In the genomic region with DNA sequence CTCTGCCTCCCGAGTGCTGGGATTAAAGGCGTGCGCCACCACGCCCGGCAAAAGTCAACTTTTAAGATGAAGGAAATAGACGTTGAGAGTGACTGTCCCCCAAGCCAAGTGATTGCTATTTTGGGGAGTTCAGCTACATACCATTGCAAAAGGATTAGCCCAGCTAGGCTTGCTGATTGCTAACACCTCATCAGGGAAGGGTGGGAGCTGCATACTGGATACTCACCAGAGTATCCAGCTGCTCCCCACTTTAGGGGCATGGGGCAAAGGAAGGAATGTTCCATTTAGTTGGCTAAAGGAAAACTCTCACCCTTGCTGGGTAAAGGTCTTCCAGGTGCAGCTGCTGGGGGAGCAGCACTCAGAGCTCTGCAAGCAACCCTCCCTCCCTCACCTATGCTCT, we compare ENCODE assay signal across 22 mouse cellular contexts. TPM values are rescaled to one million over a fixed set of nuclear protein-coding genes. Genes with fewer than 3 reads are reported as not detected.
DNase-seq lines count a peak whose midpoint lies in the region; ATAC-seq and TF ChIP-seq lines count a peak whose summit lies in the region.
"Had no signal": no experiment of that assay in that cellular context is flagged by ENCODE, and none has a peak within 500 bp of the region (broad histone marks: within the 10 kb centered on the region; RNA-seq: fewer than 3 reads in every experiment).

No protein-coding gene starts in this region.

- H3K36me3 ChIP-seq in lung, postnatal 0 days (ENCODE audit: insufficient read depth, low read length) = peaks cover 58% of the 10 kb centered on the region; the same call in 1 of the 2 replicates

- peak; percentile 62 for DNase-seq in lung, postnatal 0 days (ENCODE audit: low spot score)
- DNase-seq in lung, postnatal 14 days = no peak
- peak; percentile 44 for DNase-seq in lung, postnatal 10 days
- no peak for DNase-seq in lung, adult 2 months
- peak; percentile 18 for DNase-seq in lung, postnatal 36 days
- no peak for DNase-seq in lung, postnatal 25 days (ENCODE audit: low spot score)
- DNase-seq in lung, postnatal 4 days = peak; percentile 18 to 57
- no peak for DNase-seq in lung, adult 18-20 months
- DNase-seq: adrenal gland, adult 2 months; adrenal gland, adult 8-10 months; adrenal gland, postnatal 10 days; adrenal gland, postnatal 14 days; adrenal gland, postnatal 25 days; adrenal gland, postnatal 36 days; B cell, adult 2 months; cerebellum, adult 11 months; cerebellum, adult 11-12 months had no signal

- H3K9me3 ChIP-seq in lung, postnatal 0 days (ENCODE audit: low read length) = no peaks in the 10 kb centered on the region
- H3K9me3 ChIP-seq: G1E had no signal

- ATAC-seq in lung, postnatal 0 days = peak; percentile 86
- ATAC-seq: activated CD4-positive, CD25-positive, alpha-beta regulatory T cell, adult 4 months; CD4-positive, CD25-positive, alpha-beta regulatory T cell, adult 4 months; Patski had no signal

- no peak overlapping the region for H3K27ac ChIP-seq in lung, postnatal 0 days (ENCODE audit: low read length)

- WGBS in lung, postnatal 0 days = 84% methylated on average over 6 of the region's 6 CpGs
- 82% methylated on average over 6 of the region's 6 CpGs for WGBS in lung, adult 2 months

- H3K4me2 ChIP-seq in lung, postnatal 0 days (replicated peaks; ENCODE audit: low read depth, low read length) = no peak overlapping the region

- peak; percentile 22; the same call in 1 of the 2 replicates for TF ChIP-seq EP300 in lung, postnatal 0 days (IDR thresholded peaks at IDR 0.05)

- no peak overlapping the region for H3K9ac ChIP-seq in lung, postnatal 0 days (replicated peaks; ENCODE audit: low read depth)

- H3K27me3 ChIP-seq in lung, postnatal 0 days (replicated peaks; ENCODE audit: insufficient read depth, low read length) = no peaks in the 10 kb centered on the region
- H3K27me3 ChIP-seq: CH12.LX, Patski had no signal

- H3K4me3 ChIP-seq in lung, postnatal 0 days (ENCODE audit: low read depth, low read length) = no peak overlapping the region
- no peak overlapping the region for H3K4me3 ChIP-seq in lung, adult 2 months (replicated peaks; ENCODE audit: extremely low read depth, low read depth, low read length)

- TF ChIP-seq POLR2A in lung, adult 2 months (IDR thresholded peaks at IDR 0.05; ENCODE audit: borderline replicate concordance, extremely low read depth, low read depth, low read length) = no peak

- no peak for TF ChIP-seq CTCF in lung, postnatal 0 days (IDR thresholded peaks at IDR 0.05)
- TF ChIP-seq CTCF in lung, adult 2 months (IDR thresholded peaks at IDR 0.05; ENCODE audit: insufficient read depth, low read length) = no peak

- no peaks in the 10 kb centered on the region; the same call in 1 of the 2 replicates for H3K4me1 ChIP-seq in lung, postnatal 0 days (ENCODE audit: insufficient read depth, low read depth, low read length)
- H3K4me1 ChIP-seq in lung, adult 2 months (ENCODE audit: control insufficient read depth, insufficient read depth, low read length) = no peaks in the 10 kb centered on the region

RNA-seq across cellular contexts. Expression of gene Eaf1, which starts 6.1 kb away (rescaled TPM):
- polyA plus RNA-seq in lung, postnatal 0 days (2015; fragmentation: Nextera tagmentation; extraction: Ambion mirVana) = 10.0 and 11.3 TPM in 2 replicates
- polyA plus RNA-seq in lung, adult 2 months (2012; rRNA removed) = 38.1 and 48.4 TPM in 2 replicates

RNA-seq across cellular contexts. Expression of gene Mettl6, which starts 6.8 kb away (rescaled TPM):
- 40.9 and 49.1 TPM in 2 replicates for polyA plus RNA-seq in lung, postnatal 0 days (2015; fragmentation: Nextera tagmentation; extraction: Ambion mirVana)
- polyA plus RNA-seq in lung, adult 2 months (2012; rRNA removed) = 5.4 and 10.2 TPM in 2 replicates

RNA-seq across cellular contexts. Expression of gene Sh3bp5, which starts 52.2 kb away (rescaled TPM):
- 37.9 and 38.4 TPM in 2 replicates for polyA plus RNA-seq in lung, postnatal 0 days (2015; fragmentation: Nextera tagmentation; extraction: Ambion mirVana)
- polyA plus RNA-seq in lung, adult 2 months (2012; rRNA removed) = 40.9 and 50.1 TPM in 2 replicates

Comparison
In these comparisons a context has a peak if more than half of its experiments do, and no peak if none do; other contexts are left out.
1. DNase-seq: peak in lung, postnatal 0 days (single experiment), lung, postnatal 10 days (single experiment), lung, postnatal 36 days (single experiment) and lung, postnatal 4 days (2 of 2); none in lung, postnatal 14 days (single experiment), lung, adult 2 months (single experiment), lung, postnatal 25 days (single experiment) and lung, adult 18-20 months (0 of 2).